Mouse (Mus musculus): ENCODE measurements around the gene Trpm4. TPM values are rescaled to one million over a fixed set of nuclear protein-coding genes. Genes with fewer than 3 reads are reported as not detected.

Gene Trpm4
- polyA plus RNA-seq, 1 experiment from 2014 or later, result 9.3 TPM

- no peak for ATAC-seq (ENCODE audit: low FRiP score)
- WGBS, result 64% methylated on average over 13 of the region's 13 CpGs
- Histone ChIP-seq H3K4me2 (replicated peaks) (no peak overlapping the region), H3K4me1 (replicated peaks; ENCODE audit: control insufficient read depth, insufficient read depth, low read length) (no peaks in the 10 kb centered on the region; the same call in 1 of the 2 replicates), H3K4me3 (replicated peaks; ENCODE audit: low read length) (no peak overlapping the region), H3K9ac (no peak overlapping the region), H3K9me3 (ENCODE audit: control insufficient read depth, low read length) (no peaks in the 10 kb centered on the region), H3K27me3 (ENCODE audit: control insufficient read depth, insufficient read depth, low read length) (no peaks in the 10 kb centered on the region), H3K36me3 (replicated peaks; ENCODE audit: control insufficient read depth, insufficient read depth) (peaks cover 77% of the 10 kb centered on the region), H3K27ac (no peak overlapping the region)
- no peak for DNase-seq (ENCODE audit: low spot score)
These were observed 22.5 kb upstream of the Trpm4 start for GRCm38 (mm10) chr7:45356087-45356486.

DNA sequence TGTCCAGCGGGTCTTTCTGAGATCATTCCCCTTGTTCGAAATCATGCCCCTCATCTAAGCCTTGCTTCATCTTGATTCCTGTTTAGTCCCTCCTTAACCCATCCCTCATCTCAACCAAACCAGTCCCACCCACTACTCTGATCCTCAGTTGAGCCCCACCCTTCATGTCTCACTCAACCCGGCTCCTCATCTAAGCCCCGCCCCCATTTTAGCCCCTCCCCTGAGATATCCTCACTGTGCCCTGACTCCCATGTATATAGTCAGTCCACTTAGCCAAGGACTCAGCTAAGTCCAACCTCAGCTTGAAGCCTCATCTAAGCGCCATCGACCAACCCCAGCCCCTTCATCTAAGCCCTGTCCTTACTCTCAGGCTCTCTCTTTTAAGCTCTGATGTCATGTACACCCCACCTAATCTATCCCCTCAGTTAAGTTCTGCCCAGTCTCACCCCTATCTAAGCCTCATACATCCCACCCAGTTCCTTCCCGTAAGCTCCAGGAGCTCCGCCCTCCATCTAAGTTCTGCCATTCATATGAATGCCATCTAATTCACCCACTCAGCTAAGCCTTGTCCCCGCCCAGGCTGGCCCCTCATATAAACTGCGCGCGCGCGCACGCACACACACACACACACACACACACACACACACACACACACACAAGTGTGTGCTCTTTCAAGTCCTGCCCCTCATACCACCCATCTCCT is 21.9 kb upstream of the Trpm4 start:
- DNase-seq (ENCODE audit: low spot score) (no peak), ATAC-seq (ENCODE audit: low FRiP score) (no peak)
- H3K4me2 ChIP-seq (replicated peaks), result no peak overlapping the region
- H3K9me3 ChIP-seq (ENCODE audit: control insufficient read depth, low read length), result no peaks in the 10 kb centered on the region
- H3K27ac ChIP-seq, result no peak overlapping the region
- H3K4me1 ChIP-seq (replicated peaks; ENCODE audit: control insufficient read depth, insufficient read depth, low read length), result no peaks in the 10 kb centered on the region
- WGBS, result 79% methylated on average over 15 of the region's 15 CpGs
- no peak overlapping the region for H3K4me3 ChIP-seq (replicated peaks; ENCODE audit: low read length)
- no peaks in the 10 kb centered on the region for H3K27me3 ChIP-seq (ENCODE audit: control insufficient read depth, insufficient read depth, low read length)
- peaks cover 84% of the 10 kb centered on the region for H3K36me3 ChIP-seq (replicated peaks; ENCODE audit: control insufficient read depth, insufficient read depth)
- H3K9ac ChIP-seq, result no peak overlapping the region

- ATAC-seq (ENCODE audit: low FRiP score) (no peak), DNase-seq (ENCODE audit: low spot score) (no peak)
- 24% methylated on average over 5 of the region's 5 CpGs for WGBS
- Histone ChIP-seq H3K9me3 (ENCODE audit: control insufficient read depth, low read length) (no peaks in the 10 kb centered on the region), H3K4me2 (replicated peaks) (no peak overlapping the region), H3K36me3 (replicated peaks; ENCODE audit: control insufficient read depth, insufficient read depth) (peaks cover 97% of the 10 kb centered on the region), H3K4me3 (replicated peaks; ENCODE audit: low read length) (no peak overlapping the region), H3K27me3 (ENCODE audit: control insufficient read depth, insufficient read depth, low read length) (no peaks in the 10 kb centered on the region), H3K27ac (no peak overlapping the region), H3K9ac (no peak overlapping the region), H3K4me1 (replicated peaks; ENCODE audit: control insufficient read depth, insufficient read depth, low read length) (no peaks in the 10 kb centered on the region)
These were observed 19.5 kb upstream of the Trpm4 start for GRCm38 (mm10) chr7:45353041-45353440.

GRCm38 (mm10) chr7:45346905-45347304 is 13.3 kb upstream of the Trpm4 start:
- ATAC-seq (ENCODE audit: low FRiP score) (no peak), DNase-seq (ENCODE audit: low spot score) (no peak)
- H3K36me3 ChIP-seq (replicated peaks; ENCODE audit: control insufficient read depth, insufficient read depth), result peaks cover 83% of the 10 kb centered on the region
- H3K4me2 ChIP-seq (replicated peaks), result no peak overlapping the region
- H3K9me3 ChIP-seq (ENCODE audit: control insufficient read depth, low read length), result no peaks in the 10 kb centered on the region
- H3K27me3 ChIP-seq (ENCODE audit: control insufficient read depth, insufficient read depth, low read length), result no peaks in the 10 kb centered on the region
- no peak overlapping the region for H3K27ac ChIP-seq
- no peak overlapping the region for H3K9ac ChIP-seq
- no peaks in the 10 kb centered on the region for H3K4me1 ChIP-seq (replicated peaks; ENCODE audit: control insufficient read depth, insufficient read depth, low read length)
- H3K4me3 ChIP-seq (replicated peaks; ENCODE audit: low read length), result no peak overlapping the region
- WGBS, result 82% methylated on average over 13 of the region's 13 CpGs

DNA sequence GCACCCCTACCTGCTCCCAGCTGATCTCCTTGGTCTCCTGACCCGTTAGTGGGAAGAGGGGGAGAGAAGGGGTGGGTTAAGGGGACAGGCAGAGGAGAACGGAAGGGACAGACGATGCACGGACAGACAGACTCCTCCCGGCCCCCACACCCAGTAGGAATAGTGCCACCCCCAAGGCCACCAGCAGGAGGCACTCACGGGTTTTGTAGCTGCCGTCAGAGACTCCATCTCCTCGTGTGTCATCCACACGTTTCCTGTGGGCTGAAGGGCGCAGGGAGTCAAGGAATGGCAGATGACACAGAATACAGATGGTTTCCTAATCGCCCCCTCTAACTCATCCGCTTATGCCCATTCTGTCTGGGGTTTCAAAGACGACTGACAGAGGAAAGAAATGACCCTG is 10.0 kb upstream of the Trpm4 start:
- ATAC-seq (ENCODE audit: low FRiP score) (no peak), DNase-seq (ENCODE audit: low spot score) (no peak)
- Histone ChIP-seq H3K36me3 (replicated peaks; ENCODE audit: control insufficient read depth, insufficient read depth) (peaks cover 61% of the 10 kb centered on the region), H3K27ac (no peak overlapping the region), H3K4me1 (replicated peaks; ENCODE audit: control insufficient read depth, insufficient read depth, low read length) (peaks cover 18% of the 10 kb centered on the region; the same call in 1 of the 2 replicates), H3K9ac (no peak overlapping the region), H3K27me3 (ENCODE audit: control insufficient read depth, insufficient read depth, low read length) (no peaks in the 10 kb centered on the region), H3K9me3 (ENCODE audit: control insufficient read depth, low read length) (no peaks in the 10 kb centered on the region), H3K4me3 (replicated peaks; ENCODE audit: low read length) (no peak overlapping the region), H3K4me2 (replicated peaks) (no peak overlapping the region)
- 38% methylated on average over 13 of the region's 13 CpGs for WGBS

DNA sequence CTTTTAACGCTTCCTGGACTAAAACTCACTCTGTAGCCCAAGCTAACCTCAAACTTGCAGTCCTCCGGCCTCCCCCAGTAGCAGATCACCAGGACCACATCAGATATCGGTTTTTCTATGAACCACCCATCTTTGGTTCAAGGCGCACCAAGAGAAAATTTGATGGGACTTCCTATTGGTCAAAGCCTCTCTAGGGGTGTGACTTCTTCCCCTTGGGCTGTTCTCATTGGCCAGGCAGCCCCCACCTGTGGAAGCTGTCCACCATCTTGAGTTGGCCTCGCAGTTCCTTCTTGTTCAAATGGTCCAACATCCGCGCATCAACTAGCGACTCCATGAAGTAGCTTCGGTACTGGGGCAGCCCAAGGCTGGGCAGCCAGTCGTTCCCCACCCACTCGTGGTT is 8.5 kb upstream of the Trpm4 start:
- Histone ChIP-seq H3K36me3 (replicated peaks; ENCODE audit: control insufficient read depth, insufficient read depth) (peaks cover 46% of the 10 kb centered on the region), H3K9me3 (ENCODE audit: control insufficient read depth, low read length) (no peaks in the 10 kb centered on the region), H3K4me2 (replicated peaks) (no peak overlapping the region), H3K4me3 (replicated peaks; ENCODE audit: low read length) (no peak overlapping the region), H3K4me1 (replicated peaks; ENCODE audit: control insufficient read depth, insufficient read depth, low read length) (peaks cover 19% of the 10 kb centered on the region; the same call in 1 of the 2 replicates), H3K27ac (no peak overlapping the region), H3K27me3 (ENCODE audit: control insufficient read depth, insufficient read depth, low read length) (peaks cover 4% of the 10 kb centered on the region), H3K9ac (no peak overlapping the region)
- DNase-seq (ENCODE audit: low spot score) (no peak), ATAC-seq (ENCODE audit: low FRiP score) (no peak)
- WGBS, result 93% methylated on average over 11 of the region's 11 CpGs

DNA sequence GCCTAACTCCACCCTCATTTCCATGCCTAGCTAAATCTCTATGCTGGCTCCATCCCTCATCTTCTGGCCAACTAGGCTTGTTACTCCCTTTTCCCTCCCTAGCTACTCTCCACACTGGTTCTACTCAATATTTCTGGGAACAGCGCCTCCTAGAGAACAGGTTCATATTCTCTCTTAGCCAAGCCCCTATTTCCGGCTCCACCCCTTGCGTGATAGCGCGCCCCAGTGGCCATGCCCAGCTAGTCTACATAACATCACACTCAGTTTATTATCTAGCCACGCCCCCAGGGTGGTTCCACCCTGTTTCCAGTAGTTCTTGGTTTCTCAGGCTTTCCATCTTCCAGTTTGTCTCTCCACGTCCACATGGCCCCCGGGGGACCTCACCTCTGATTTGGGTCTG is 7.7 kb upstream of the Trpm4 start:
- Histone ChIP-seq H3K27me3 (ENCODE audit: control insufficient read depth, insufficient read depth, low read length) (peaks cover 5% of the 10 kb centered on the region), H3K9me3 (ENCODE audit: control insufficient read depth, low read length) (no peaks in the 10 kb centered on the region), H3K4me3 (replicated peaks; ENCODE audit: low read length) (no peak overlapping the region), H3K4me2 (replicated peaks) (peak overlapping the region; percentile 78), H3K27ac (no peak overlapping the region), H3K36me3 (replicated peaks; ENCODE audit: control insufficient read depth, insufficient read depth) (peaks cover 38% of the 10 kb centered on the region), H3K9ac (no peak overlapping the region), H3K4me1 (replicated peaks; ENCODE audit: control insufficient read depth, insufficient read depth, low read length) (peaks cover 19% of the 10 kb centered on the region; the same call in 1 of the 2 replicates)
- DNase-seq (ENCODE audit: low spot score), result peak; percentile 73
- WGBS, result 8% methylated on average over 8 of the region's 8 CpGs
- no peak for ATAC-seq (ENCODE audit: low FRiP score)

DNA sequence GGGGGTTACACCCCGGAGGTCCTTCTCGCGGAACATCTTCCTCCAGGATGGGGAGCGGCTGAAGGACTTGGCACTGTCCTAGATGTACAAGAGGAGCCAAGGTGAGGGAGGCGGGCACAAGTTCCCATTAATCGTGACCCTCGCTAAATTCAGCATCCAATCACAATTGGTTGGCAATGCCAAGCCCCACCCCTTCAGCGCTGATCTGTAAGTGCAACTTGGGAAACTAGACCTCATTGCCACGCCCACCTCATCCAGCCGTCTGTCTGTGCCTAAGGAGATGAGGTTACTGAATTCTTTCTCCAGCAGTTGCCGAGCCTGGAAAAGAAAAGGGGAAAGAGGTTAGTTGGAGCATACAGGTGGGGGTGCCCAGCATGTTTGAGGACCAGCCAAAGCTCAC is 7.1 kb upstream of the Trpm4 start:
- Histone ChIP-seq H3K27me3 (ENCODE audit: control insufficient read depth, insufficient read depth, low read length) (peaks cover 5% of the 10 kb centered on the region), H3K4me3 (replicated peaks; ENCODE audit: low read length) (no peak overlapping the region), H3K9me3 (ENCODE audit: control insufficient read depth, low read length) (no peaks in the 10 kb centered on the region), H3K27ac (no peak overlapping the region), H3K4me2 (replicated peaks) (peak overlapping the region; percentile 78), H3K9ac (no peak overlapping the region), H3K4me1 (replicated peaks; ENCODE audit: control insufficient read depth, insufficient read depth, low read length) (peaks cover 19% of the 10 kb centered on the region; the same call in 1 of the 2 replicates), H3K36me3 (replicated peaks; ENCODE audit: control insufficient read depth, insufficient read depth) (peaks cover 32% of the 10 kb centered on the region)
- ATAC-seq (ENCODE audit: low FRiP score), result no peak
- 6% methylated on average over 11 of the region's 11 CpGs for WGBS
- no peak for DNase-seq (ENCODE audit: low spot score)

DNA sequence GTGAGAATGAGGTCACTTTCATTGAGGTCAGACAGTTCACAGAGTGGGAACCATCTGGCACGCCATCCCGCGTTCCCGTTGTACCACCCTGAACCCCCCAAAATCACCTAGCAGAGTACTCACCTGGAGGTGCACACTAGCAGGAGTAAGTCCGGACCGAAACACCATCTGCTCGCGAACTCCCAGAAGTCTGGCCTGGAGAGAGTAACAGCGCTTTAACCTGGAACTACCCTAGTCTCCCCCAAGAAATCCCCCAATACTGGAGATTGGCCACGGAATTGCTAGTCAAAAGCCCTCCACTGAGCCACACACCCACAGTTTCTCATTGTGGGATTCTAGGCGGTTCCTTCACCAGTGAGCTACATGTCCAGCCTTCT is 6.5 kb upstream of the Trpm4 start:
- Histone ChIP-seq H3K27me3 (ENCODE audit: control insufficient read depth, insufficient read depth, low read length) (peaks cover 5% of the 10 kb centered on the region), H3K4me1 (replicated peaks; ENCODE audit: control insufficient read depth, insufficient read depth, low read length) (peaks cover 19% of the 10 kb centered on the region; the same call in 1 of the 2 replicates), H3K4me3 (replicated peaks; ENCODE audit: low read length) (peak overlapping the region; percentile 38), H3K27ac (no peak overlapping the region), H3K9ac (peak overlapping the region; percentile 69; the same call in 1 of the 2 replicates), H3K36me3 (replicated peaks; ENCODE audit: control insufficient read depth, insufficient read depth) (peaks cover 26% of the 10 kb centered on the region), H3K9me3 (ENCODE audit: control insufficient read depth, low read length) (no peaks in the 10 kb centered on the region), H3K4me2 (replicated peaks) (peak overlapping the region; percentile 78)
- WGBS, result 6% methylated on average over 11 of the region's 11 CpGs
- no peak for DNase-seq (ENCODE audit: low spot score)
- ATAC-seq (ENCODE audit: low FRiP score), result no peak
